Mouse (Mus musculus): ENCODE measurements around the gene Dok7.

Dok7 gene

GRCm38 (mm10) chr5:35057582-35057981 is 1.0 kb downstream of the Dok7 start:
- DNase-seq (ENCODE audit: low spot score): no peak

GRCm38 (mm10) chr5:35058216-35058615 is 1.6 kb downstream of the Dok7 start:
- DNase-seq (ENCODE audit: low spot score): no peak

- no peak for DNase-seq (ENCODE audit: low spot score)
Observed at GRCm38 (mm10) chr5:35060098-35060497, 3.5 kb downstream of the Dok7 start.

GRCm38 (mm10) chr5:35069841-35070240 is 13.3 kb downstream of the Dok7 start:
- DNase-seq (ENCODE audit: low spot score): no peak

- DNase-seq (ENCODE audit: low spot score): no peak
Observed at GRCm38 (mm10) chr5:35070314-35070713, 13.7 kb downstream of the Dok7 start.

GRCm38 (mm10) chr5:35070953-35071352 is 14.4 kb downstream of the Dok7 start:
- no peak for DNase-seq (ENCODE audit: low spot score)

- no peak for DNase-seq (ENCODE audit: low spot score)
Observed at GRCm38 (mm10) chr5:35071855-35072254, 15.3 kb downstream of the Dok7 start.

- DNase-seq (ENCODE audit: low spot score): no peak
Observed at GRCm38 (mm10) chr5:35073235-35073634, 16.7 kb downstream of the Dok7 start.

- DNase-seq (ENCODE audit: low spot score): no peak
Observed at GRCm38 (mm10) chr5:35073992-35074391, 17.4 kb downstream of the Dok7 start.

- no peak for DNase-seq (ENCODE audit: low spot score)
Observed at GRCm38 (mm10) chr5:35076369-35076768, 19.8 kb downstream of the Dok7 start.

- DNase-seq (ENCODE audit: low spot score): no peak
Observed at GRCm38 (mm10) chr5:35079101-35079500, 22.5 kb downstream of the Dok7 start.

- no peak for DNase-seq (ENCODE audit: low spot score)
Observed at GRCm38 (mm10) chr5:35084913-35085312, 28.3 kb downstream of the Dok7 start.

GRCm38 (mm10) chr5:35088785-35089613 is 32.4 kb downstream of the Dok7 start:
- peak; percentile 73 for DNase-seq (ENCODE audit: low spot score)

GRCm38 (mm10) chr5:35089614-35089963 is 33.0 kb downstream of the Dok7 start:
- no peak for DNase-seq (ENCODE audit: low spot score)

- DNase-seq (ENCODE audit: low spot score): no peak
Observed at GRCm38 (mm10) chr5:35091636-35092035, 35.1 kb downstream of the Dok7 start.

- DNase-seq (ENCODE audit: low spot score): no peak
Observed at GRCm38 (mm10) chr5:35103086-35103485, 46.5 kb downstream of the Dok7 start.

GRCm38 (mm10) chr5:35103528-35103927 is 47.0 kb downstream of the Dok7 start:
- DNase-seq (ENCODE audit: low spot score): no peak

GRCm38 (mm10) chr5:35104183-35104959 is 47.8 kb downstream of the Dok7 start:
- DNase-seq (ENCODE audit: low spot score): no peak

- DNase-seq (ENCODE audit: low spot score): peak; percentile 97
Observed at GRCm38 (mm10) chr5:35104960-35105921, 48.7 kb downstream of the Dok7 start, which contains the start of gene Lrpap1. Gene Lrpap1 (minus strand): TSS chr5:35105766.

GRCm38 (mm10) chr5:35105922-35106298 is 49.3 kb downstream of the Dok7 start:
- no peak for DNase-seq (ENCODE audit: low spot score)

- DNase-seq (ENCODE audit: low spot score): no peak
Observed at GRCm38 (mm10) chr5:35112444-35112843, 55.9 kb downstream of the Dok7 start.

GRCm38 (mm10) chr5:35116002-35116401 is 59.4 kb downstream of the Dok7 start:
- DNase-seq (ENCODE audit: low spot score): no peak
